Mouse (Mus musculus): ENCODE data around the gene Sspo.

The Sspo gene

DNA sequence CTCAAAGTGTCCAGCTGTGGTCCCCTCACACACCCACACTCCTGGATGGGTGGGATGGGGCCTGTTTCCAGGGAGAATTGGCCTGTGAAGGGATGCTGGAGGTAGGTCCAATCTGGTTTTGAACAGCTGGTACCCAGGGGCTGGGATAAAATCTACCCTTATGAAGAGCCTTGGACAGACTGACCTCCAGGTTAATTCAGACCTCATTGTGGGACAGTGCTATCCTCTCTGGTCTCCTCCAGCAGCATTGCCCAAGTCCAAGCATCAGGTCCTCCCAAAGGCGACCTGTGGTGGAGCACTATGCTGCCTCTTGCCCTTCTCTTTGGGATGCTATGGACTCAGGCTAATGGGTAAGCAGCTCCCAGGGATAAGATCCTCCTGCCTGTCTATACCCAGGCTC, at the start of gene Sspo:
Gene Sspo (plus strand): TSS at position 301 of the 400 bp plus-strand sequence.
- no peak for DNase-seq

DNA sequence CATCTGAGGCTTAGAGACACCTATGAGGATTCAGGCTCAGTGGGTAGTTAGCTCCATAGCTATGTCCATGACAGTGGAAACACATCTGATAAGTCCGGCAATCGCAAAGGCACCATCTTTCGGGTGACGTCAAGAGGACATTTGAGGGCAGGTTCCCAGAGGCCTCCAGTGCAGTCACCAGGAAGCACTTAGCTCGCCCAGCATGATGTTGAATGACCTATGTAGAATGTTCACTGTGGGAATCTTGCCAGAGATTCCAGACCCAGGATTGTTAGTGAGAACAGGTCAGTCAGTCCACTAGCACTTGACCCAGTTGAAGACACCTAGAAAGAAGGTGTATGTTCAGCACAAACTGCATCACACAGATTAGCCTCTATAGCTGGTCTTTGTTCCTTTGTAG, 48.1 kb upstream of the Sspo start:
- DNase-seq: no peak

DNA sequence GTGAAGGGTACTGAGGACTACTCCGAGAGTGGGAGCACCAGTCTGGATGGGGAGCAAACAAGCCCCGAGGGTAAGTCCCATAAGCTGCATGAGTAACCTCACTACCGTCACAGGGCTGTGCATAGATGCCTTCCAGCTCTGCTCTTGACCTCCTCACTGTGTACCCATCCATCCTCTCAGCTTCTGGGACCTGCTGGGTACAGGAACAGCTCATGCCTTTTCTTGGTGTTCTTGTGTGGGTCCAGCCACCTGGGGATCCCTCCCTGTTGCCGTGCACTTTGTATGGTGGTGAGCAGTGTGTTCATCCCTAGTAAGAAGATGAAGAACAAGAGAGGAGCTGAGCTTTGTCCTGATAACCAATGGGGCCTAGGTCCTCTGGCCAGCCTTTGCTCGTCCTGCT, 44.0 kb upstream of the Sspo start:
- DNase-seq: no peak

DNA sequence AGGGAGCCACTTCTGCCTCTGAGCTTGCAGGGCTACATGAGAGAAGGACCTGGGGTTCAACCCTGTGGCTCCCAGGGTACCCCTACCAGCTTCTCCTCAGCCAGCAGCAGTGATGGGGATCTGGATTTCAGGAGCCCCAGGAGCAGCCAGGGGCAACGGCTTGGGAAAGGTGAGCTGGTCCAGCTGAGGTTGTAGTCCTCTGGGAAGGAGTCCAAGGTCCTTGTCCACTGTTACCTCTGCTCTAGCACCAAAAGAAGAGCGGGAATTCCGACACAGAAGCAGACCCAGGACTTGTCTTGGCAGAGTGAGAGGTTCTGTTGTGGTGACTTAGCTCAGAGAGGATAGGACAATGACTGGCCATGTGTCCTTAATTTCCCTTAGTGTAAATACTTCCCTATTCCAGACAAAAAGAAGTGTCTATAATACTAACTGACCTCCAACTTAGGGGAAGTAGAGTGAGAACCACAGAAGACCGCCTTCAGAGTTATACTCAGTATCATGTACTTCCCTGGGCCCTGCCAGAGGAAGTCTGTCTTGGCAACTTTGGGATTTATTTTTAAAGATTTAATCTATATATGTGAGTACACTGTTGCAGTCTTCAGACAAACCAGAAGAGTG, 38.2 kb upstream of the Sspo start:
- DNase-seq: no peak

DNA sequence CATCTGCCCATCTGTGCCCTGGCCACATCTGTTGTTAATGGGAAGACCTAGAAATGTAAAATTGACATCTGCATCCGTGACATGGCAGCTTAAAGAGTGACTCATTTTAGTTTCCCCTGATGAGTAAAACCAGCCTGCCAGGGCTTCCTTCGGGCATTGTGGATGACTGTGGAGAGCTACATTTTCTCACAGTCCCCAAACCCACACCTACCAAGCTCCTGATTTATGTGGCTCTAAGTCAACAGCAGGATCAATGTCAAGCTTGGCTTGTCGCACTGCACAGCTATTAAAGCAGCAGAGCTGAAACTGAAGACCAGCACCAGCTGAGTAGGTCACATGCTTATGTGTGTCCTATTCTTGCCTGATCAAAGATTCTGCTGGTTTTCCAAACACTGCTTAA, 37.5 kb upstream of the Sspo start:
- DNase-seq: no peak

DNA sequence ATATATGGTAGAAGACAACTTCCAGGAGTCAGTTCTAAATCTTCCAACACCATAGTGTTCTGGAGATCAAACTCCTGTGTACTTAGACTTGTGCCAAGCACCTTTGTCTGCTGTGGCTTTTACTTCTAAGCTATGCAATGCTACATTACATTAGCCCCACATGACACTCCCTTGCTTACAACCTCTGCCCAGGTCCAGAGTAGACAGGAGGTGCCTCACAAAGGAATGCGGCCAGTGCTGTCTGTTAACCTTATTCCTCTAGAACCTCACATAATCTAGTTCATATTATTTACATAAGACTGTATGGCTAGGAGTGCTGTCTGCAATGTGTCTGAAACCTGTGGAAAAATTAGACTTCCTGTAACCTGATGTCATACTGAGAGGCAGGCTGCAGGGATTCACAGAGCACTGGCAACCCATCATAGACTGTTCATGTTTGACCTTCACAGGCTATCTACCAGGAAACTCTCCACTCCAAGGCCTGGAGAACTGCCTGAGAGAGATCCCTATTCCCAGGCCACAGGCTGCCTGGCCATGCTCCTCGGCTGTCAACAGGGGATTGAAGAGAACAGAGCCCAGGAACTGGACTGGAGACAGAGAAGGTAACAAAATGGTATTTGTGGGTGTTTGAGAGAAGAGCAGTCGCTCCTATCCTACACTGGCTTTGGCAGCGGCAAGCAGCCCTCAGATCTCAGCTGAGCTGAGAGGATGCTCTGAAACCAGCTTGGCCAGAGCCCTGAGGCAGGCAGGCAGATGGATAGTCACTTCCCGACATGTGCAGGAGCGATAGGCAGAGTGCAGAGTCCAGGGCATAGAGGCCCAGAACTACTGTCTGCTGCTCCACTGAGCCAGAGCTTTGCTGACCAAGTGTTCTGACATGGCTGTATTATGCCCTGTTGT, 36.6 kb upstream of the Sspo start:
- no peak for DNase-seq

DNA sequence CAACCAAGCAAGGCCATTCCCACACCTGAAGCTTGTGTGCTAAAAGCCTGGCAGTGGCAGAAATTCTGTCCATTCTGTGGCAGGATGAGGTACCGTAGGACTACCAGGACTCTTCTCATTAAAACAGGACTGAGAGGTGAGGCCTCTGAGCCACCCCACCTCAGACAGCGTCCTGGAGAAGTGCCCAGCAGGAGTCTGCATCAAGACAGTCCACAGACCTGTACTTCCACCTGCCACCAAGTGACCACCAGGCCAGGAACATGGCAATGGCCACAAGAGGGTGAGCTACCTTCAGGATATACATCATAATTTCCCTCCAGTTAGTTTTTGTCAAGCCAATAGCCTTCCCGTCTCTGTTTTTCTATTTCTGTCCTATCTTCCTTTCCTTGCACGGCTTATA, 35.9 kb upstream of the Sspo start:
- no peak for DNase-seq

DNA sequence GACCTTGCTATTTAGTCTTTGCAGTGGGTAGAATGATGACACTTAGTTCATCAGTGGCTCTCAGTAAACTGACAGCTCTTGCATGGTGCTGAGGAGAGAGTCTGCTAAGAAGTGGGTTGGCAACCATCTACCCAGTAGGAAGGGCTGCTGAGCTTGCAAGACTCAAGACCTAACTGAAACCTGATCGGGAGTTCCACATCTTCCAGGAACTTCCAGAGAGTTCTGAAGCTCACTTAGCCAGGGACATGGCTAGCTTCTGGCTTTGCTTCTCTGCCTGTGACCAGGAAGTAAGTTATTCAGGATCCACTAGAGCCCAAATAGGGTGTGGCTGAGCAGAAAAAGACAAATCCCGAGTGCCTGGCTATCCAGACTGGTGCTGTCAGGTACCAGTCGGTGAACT, 35.4 kb upstream of the Sspo start:
- DNase-seq: no peak

DNA sequence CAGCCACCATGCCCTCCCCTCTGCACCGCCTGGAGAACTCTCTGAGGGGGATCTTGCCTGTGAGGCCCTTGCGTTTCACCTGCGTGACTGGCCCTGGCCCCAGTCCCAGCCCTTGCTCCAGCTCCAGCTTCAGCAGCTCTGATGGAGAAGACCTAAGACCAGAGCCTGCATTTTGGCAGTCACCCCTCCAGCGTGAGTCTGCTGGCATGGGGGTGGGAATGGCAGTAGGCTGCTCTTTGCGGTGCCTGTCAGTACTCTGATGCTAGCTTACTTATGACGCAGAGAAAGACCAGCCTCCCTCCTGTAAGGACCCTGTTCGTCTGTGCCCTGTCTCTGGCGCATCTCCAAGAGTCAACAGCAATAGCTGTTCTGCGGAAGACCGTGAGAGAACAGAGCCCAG, 34.9 kb upstream of the Sspo start:
- DNase-seq: no peak

DNA sequence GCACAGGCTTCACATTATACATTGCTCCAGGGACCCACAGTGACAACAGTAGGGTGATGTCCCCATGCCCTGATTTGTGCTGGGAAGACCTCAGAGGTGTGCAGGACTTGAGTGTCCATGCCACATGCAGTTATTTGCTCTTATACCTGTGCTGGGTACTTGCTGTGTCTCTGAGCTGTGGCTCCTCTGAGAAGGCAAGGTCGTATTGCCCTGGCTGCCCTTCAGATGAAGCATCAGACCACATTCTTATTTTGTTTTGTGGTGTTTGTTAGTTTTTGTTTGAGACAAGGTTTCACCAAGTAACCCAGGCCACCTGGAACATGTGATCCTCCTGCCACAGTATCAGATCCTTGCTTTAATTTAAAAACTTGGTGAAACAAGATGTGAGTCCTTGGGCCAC, 33.1 kb upstream of the Sspo start:
- DNase-seq: no peak

DNA sequence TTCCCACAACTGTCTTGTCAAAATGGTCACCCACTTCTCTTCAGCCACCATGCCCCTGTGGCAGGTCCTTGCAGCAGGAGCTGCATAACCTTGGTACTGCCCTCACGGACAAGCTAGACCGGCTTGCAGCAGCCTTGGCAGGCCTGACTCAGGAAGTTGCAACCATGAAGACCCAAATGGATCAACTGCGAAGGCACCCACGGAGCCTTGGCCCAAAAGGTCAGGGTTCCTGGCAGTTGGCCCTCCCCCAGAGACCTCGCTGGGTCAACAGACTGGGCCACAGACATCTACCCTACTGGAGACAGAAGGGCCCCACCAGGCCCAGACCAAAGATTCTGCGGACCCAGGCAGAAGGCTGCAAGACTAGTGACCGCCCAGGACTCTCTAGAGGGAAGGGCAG, 32.4 kb upstream of the Sspo start:
- DNase-seq: no peak

DNA sequence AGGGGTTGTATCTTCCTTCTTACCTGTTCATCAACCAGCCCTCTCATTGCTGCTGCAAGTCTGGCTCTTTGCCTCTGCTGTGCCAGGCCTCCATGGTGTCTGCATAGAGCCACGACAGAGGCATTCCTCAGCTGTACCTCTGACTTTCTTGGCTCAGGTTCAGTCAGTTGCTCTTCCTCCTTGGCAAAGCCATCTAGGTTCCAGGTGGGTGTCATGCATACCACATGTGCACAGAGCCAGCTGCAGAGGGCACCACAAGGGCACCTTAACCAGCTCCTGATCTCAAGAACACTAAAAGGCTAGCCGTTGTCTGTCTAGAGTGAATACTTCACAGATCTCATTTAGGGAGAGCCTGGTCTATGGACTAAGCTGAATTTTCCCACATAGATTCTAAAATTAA, 31.5 kb upstream of the Sspo start:
- DNase-seq: no peak

DNA sequence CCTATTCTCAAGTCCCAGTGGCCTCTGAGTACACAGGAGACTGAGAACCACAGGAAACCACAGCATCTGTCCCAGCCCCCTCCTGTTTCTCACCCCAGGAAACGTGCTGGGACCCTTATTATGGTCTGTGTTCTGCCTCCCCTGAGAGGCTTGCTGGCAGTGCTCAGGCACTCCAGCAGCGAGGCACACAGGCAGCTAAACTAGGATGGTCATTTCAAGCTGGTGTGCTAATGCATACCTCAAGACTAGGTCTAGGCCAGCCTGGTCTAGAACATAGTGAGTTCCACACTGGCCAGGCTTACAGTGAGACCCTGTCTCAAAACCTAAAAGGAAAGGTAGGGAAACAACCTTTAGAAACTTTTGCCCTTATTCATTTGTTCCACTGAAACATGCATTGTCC, 27.4 kb upstream of the Sspo start:
- no peak for DNase-seq

DNA sequence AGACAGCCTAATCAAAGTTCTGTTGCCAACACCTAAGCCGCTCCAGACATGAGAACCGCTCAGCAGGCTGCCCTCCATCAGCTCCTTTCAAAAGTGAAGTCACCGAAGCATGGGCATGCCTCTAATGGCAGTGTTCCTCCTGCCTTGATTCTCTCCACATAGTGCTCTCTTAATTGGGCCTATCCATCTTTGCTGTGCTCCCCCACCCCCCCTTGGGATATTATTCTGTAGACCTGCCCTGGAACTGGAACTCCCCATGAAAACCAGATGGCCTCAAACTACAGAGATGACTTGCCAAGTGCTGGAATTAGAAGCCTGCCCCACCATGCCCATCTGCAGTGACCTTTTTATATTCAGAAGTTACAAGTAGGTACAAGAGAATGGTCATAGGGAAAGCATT, 24.7 kb upstream of the Sspo start:
- no peak for DNase-seq

DNA sequence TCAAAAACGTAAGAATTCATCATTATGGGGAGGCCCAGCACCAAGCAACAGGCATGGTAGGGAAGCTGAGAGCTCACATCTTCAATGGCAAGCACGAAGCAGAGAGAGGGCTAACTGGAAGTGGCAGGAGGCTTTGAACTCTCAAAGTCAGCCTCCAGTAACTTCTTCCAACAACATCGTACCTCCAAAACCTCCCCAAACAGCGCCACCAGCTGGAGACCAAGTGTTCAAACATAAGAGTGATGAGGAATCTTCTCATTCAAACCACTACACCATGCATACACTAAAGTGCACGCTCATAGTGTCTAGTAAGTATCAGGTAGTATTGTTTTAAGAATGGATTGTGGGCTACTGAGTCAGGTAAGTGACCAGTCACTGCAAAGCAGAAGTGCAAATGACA, 24.0 kb upstream of the Sspo start:
- DNase-seq: no peak

DNA sequence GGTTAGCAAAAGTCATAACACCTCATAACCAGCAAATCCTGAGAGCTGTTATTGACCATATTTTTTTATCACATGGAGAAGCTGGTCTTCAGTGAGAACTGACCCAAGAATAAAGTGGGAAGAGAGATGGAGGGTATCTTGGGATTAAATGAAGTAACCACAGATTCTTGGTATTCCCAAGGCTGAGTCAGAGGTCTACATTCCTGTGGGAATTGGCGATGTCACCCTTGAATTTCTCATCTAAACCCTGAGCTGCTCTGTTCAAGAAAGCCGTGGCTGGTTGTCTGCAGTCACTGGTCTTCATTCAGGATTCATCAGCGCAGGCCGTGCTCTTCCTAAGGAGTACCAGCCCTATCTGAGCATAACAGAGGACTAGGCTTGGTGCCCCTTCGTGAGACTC, 21.1 kb upstream of the Sspo start:
- DNase-seq: no peak

DNA sequence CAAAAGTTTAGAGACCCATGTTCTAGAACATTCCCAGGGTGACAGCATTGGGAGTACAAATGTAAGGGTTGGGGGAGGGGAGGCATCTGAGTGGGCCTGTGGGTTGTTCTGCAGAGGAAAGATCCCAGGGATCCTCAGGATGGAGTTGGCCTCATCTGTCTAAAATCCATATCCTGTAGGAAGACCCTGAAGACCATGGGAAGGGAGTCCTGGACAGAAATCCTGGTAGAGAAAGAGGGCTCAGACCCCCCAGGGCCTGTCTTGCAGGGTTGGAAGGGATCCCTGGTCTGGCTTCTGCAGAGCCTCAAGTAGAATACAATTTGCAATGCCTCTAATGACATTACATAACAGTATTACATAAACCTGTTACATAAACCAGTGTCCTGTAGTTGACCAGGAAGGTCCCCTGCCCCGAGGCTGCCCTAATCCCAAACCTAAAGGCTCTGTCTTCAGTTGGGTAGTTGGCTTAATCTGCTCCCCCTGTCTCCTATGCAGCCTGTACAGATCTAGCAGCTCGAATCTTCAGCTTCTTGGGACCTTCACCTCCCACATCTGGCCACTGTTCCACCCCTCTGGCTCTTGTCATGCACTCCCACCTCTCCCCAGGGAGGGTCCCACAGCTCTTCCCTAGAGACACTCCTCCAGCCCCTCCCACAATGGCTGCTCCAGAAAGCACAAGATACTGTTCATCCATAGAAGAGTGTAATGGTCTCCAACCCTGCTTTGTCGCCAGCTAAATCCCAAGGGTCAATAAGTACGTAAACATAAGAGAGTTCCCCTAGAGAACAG, 19.1 kb upstream of the Sspo start:
- no peak for DNase-seq

DNA sequence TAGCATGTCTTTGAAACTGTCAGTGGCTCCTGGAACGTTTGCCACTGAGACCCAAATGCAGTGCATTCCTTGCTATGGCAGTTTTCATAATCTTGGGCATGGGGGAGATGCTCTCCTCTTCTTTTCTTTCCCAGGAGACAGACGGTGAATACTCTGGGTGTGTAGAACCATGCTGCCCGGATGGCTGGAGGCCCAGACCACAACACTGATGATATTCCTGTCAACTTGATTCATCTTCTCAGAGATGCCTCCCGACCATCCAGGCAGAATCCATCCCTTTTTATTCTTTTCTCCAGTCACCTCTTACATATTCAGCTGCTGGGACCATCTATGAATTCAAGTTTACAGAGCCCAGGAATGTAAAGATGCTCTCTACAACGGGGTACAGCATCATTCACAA, 17.3 kb upstream of the Sspo start:
- DNase-seq: no peak

DNA sequence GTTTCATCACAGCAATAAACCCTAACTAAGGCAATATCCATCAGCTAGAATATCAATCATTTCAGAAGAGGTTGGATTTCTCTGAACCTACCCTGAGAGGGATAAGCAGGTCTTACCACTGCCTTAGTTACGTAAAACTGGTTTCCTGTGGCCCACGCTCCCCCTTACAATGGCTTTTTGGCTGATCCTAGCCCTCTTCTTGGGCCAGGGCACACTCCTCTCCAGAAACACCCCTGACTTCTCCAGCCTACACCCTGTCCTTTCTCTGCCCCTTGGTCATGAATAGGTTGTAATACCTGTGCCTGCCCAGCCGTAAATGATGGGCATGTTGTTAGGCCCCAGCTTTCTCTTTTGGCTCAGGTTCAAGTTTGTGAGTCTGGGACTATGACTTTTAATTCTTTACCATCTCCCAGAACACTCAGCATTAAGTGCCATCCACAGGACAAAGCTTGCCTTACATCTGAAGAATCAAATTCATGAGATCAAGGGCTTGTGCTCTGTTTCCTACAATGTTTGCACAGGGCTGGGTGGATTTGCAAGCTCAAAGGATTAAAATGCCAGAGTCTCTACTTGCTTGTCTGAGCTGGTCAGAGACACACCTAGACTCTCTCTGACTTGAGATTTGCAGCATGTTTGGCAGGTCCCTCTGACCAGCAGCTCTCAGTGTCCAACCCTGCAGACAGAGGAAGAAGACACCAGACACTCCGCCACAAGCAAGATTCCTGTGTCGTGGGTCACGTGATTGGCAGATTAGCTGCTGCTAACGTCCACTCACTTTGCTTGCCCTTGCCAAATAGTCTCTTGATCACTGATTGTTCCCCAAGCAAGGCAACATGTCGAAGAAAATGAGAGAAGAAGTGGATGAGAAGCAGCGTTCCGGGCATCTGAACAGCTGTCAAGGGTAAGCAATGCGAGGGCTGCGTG, 14.9 kb upstream of the Sspo start:
- DNase-seq: no peak

DNA sequence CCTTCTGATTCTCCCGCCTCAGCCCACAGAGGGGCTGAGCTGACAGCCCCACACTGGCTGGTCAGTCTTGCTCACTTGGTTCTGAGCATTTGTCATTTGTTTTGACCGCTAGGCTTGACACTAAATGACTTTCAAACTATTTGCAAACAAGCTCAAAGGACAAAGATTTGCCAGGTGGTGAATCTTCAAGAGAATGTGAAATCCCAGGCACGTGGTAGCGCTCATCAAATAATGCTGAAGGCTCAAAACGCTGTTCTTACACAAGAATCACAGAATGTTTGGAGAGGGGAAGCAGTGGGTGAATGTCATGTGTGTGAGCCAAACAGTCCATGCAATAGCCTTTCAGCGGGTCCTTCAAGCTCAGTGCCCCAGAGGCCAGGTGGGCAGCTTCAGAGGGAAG, 13.4 kb upstream of the Sspo start:
- no peak for DNase-seq

DNA sequence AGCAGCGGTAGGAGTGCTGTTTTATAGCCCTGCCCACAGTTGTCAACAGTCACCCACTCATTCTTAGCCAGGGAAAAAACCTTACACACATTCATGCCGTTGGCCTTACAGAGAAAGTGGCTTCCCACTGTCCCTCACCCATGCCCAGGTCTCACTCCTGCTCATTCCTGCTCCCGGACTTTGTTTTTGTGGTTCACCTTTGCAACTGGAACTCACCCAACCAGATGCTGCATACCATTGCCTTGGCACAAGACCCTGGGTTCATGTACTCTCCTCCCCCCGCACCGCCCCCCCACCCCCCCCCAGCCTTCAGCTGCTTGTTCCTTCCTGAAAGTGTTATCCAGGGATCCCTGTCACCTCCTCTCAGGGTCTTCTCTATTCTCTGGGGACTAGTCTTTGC, 12.9 kb upstream of the Sspo start:
- no peak for DNase-seq

DNA sequence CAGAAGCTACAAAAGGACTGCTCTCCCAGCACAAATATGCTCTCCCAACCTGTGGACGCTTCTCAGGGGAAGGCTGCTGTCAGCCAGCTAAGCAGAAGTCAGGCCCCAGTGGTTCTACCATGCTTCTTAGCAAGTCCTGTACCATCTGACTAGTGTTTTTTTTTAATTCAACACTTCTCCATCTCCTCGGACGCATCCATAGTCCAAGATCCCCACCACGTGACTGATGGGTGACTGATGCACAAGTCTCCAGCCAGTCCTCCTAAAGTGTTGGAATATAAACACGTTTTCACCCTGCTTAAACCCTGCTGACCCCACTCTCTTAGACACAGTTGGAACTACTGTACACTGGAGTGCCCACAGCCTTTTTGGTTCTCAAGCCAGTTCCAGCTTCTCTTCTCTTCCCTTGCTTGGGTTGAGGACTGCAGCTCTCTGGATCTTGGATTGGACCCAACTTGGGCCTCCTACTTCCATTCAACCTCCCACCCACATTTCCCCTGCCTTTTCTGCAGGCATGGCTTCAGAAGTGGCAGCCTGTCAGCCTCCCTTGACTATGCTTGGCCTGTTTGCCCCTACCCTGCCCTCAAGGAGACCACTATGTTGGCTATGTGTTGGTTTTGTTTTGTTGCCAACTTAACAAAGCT, 12.2 kb upstream of the Sspo start:
- no peak for DNase-seq

Data from right cerebral cortex, postnatal 4 days (tissue).